Mouse (Mus musculus): ENCODE results near the gene Ascl2. TPM values are rescaled to one million over a fixed set of nuclear protein-coding genes. Genes with fewer than 3 reads are reported as not detected.

Gene Ascl2
- polyA plus RNA-seq, 1 experiment from 2014 or later, result 1.3 TPM

DNA sequence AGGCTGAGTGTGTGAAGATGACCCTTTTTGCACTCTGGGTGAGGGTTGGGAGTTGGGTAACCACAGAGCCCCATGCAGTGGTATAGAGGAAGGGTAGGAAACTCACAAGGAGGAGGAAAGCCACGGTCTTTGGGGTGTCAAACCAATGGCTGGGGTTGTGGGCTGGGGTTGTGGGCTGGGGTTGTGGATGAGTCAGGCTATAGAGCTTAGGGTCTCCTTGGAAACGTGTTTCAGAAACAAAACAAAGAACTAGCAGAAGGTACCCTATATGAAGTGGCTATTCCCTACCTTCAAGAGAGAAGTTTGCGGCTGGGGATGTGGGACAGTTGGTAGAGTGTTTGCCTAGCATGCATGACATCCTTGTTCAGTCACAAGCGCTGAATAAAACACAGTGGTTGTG is 40.9 kb upstream of the Ascl2 start:
- WGBS, result 87% methylated on average over 4 of the region's 4 CpGs
- Histone ChIP-seq H3K4me1 (ENCODE audit: insufficient read depth, low read length) (peaks cover 46% of the 10 kb centered on the region), H3K27ac (ENCODE audit: low read length) (peak overlapping the region; percentile 96)

DNA sequence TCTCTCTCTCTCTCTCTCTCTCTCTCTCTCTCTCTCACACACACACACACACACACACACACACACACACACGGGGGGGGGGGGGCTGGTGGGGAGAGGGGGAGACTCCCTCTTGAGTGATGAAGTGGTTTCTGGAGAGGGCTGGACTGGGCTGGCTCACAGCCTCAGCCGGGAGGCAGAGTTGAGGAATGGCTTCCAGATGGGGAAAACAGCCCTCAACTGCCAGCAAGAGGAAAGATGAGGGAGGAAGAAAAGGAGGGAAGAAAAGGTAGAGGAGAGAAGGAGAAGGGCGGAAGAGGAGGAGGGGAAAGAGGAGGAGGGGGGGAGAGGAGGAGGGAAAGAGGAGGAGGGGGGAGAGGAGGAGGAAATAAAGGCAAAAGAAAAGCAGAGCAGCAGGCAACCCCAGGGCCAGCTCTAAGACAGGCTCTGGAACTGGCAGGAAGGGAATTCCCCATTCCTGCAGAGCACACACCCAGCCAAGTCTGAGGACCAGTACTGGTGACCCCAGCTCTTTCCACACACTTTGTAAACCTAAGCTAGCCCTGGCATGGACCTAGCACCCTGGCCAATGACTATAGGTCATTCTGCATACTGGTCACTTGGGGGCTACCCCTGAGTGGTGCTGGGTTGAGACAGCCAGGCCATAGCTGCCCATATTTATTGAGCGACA is 40.1 kb upstream of the Ascl2 start:
- peak overlapping the region; percentile 96 for H3K27ac ChIP-seq (ENCODE audit: low read length)
- peak; percentile 69 for ATAC-seq (ENCODE audit: low FRiP score, low TSS enrichment)
- no peak overlapping the region for H3K4me3 ChIP-seq (ENCODE audit: low read length)
- H3K9me3 ChIP-seq (ENCODE audit: low read length), result no peaks in the 10 kb centered on the region
- 41% methylated on average over 3 of the region's 4 CpGs for WGBS
- peak overlapping the region; percentile 22; the same call in 1 of the 2 replicates for H3K9ac ChIP-seq (replicated peaks; ENCODE audit: low read length)
- no peaks in the 10 kb centered on the region for H3K27me3 ChIP-seq (ENCODE audit: insufficient read depth, low read length)
- H3K4me2 ChIP-seq (replicated peaks; ENCODE audit: low read depth, low read length), result peak overlapping the region; percentile 24
- H3K36me3 ChIP-seq (ENCODE audit: insufficient read depth, low read length), result no peaks in the 10 kb centered on the region
- peaks cover 44% of the 10 kb centered on the region for H3K4me1 ChIP-seq (ENCODE audit: insufficient read depth, low read length)

More for the DNA sequence above, 40.9 kb upstream of the Ascl2 start:
- no peak for ATAC-seq (ENCODE audit: low FRiP score, low TSS enrichment)
- Histone ChIP-seq H3K9ac (replicated peaks; ENCODE audit: low read length) (0 out of 2 replicates have a peak overlapping the region, but pooled peaks have one; percentile 22), H3K9me3 (ENCODE audit: low read length) (no peaks in the 10 kb centered on the region), H3K36me3 (ENCODE audit: insufficient read depth, low read length) (no peaks in the 10 kb centered on the region), H3K27me3 (ENCODE audit: insufficient read depth, low read length) (no peaks in the 10 kb centered on the region), H3K4me3 (ENCODE audit: low read length) (no peak overlapping the region), H3K4me2 (replicated peaks; ENCODE audit: low read depth, low read length) (no peak overlapping the region)

DNA sequence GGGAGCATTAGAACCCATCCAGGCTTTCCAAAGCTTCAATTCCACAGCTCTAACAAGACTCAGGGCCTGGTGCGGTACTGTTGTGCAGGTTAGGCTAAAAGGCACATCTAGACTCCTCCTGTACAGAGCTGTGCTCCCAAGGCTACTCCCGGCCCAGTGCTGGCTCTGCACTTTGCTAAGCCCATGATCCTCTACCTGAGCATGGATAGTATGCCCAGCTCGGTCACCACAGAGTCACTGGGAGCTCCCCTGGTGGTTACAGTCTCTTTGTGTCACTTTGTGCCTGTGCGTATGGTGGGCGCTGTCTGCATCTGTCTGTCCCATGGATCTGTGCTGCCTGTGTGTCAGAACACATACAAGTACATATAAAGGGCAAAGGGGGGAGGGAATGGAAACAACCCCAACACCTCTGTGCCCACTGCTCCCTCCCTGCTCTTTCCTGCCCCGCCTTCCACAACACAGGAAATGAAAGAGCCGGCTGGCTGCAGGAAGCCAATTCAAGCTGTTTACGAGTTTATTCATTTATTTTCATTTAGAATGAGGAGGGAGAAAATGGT is 39.4 kb upstream of the Ascl2 start:
- peak overlapping the region; percentile 96 for H3K27ac ChIP-seq (ENCODE audit: low read length)
- peak; percentile 50 for ATAC-seq (ENCODE audit: low FRiP score, low TSS enrichment)
- no peak overlapping the region for H3K4me3 ChIP-seq (ENCODE audit: low read length)
- no peaks in the 10 kb centered on the region for H3K27me3 ChIP-seq (ENCODE audit: insufficient read depth, low read length)
- no peaks in the 10 kb centered on the region for H3K9me3 ChIP-seq (ENCODE audit: low read length)
- 41% methylated on average over 8 of the region's 8 CpGs for WGBS
- peak overlapping the region; percentile 59 for H3K9ac ChIP-seq (replicated peaks; ENCODE audit: low read length)
- H3K4me1 ChIP-seq (ENCODE audit: insufficient read depth, low read length), result peaks cover 43% of the 10 kb centered on the region
- H3K36me3 ChIP-seq (ENCODE audit: insufficient read depth, low read length), result no peaks in the 10 kb centered on the region
- peak overlapping the region; percentile 24 for H3K4me2 ChIP-seq (replicated peaks; ENCODE audit: low read depth, low read length)

DNA sequence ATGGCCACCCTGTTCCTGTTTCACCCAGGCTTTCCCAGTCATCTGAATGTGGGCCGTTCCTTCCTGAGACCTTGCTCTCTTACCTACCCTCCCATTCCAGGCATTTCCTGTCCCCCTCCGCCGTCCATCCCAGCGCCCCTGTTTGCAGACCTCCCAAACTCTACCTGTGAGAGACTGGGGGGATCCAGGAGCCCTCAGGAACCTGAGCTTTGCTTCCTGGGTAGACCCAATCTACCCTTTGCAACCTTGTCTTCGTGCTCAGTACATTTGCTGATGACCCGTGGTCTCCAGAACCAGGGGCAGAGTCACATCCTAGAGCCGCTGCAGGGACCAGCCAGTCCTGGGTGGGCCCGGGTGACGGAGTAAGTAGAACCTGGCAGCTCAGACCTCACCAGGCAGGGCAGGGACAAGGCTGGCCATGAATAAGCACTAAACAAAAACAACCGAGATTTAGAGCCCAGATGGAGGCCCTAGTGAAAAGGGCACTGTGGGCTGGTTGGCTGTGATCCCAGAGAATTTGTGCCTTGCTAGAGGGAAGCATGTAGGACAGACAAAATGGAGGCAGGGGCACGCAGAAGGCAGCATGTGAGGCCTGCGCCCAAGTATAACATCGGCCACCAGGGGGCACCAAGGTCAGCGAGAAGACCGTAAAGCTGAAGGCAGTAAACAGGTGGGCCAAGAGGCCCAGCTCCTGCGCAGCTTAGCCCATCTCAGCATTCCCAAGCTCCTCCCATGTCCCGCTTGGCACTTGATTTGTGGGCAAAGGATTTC is 38.7 kb upstream of the Ascl2 start:
- 38% methylated on average over 17 of the region's 17 CpGs for WGBS
- ATAC-seq (ENCODE audit: low FRiP score, low TSS enrichment), result peak; percentile 81
- peak overlapping the region; percentile 24; the same call in 1 of the 2 replicates for H3K4me2 ChIP-seq (replicated peaks; ENCODE audit: low read depth, low read length)
- no peak overlapping the region for H3K4me3 ChIP-seq (ENCODE audit: low read length)
- peaks cover 43% of the 10 kb centered on the region for H3K4me1 ChIP-seq (ENCODE audit: insufficient read depth, low read length)
- no peaks in the 10 kb centered on the region for H3K27me3 ChIP-seq (ENCODE audit: insufficient read depth, low read length)
- no peaks in the 10 kb centered on the region for H3K36me3 ChIP-seq (ENCODE audit: insufficient read depth, low read length)
- H3K9ac ChIP-seq (replicated peaks; ENCODE audit: low read length), result peak overlapping the region; percentile 59
- peak overlapping the region; percentile 96 for H3K27ac ChIP-seq (ENCODE audit: low read length)
- no peaks in the 10 kb centered on the region for H3K9me3 ChIP-seq (ENCODE audit: low read length)

DNA sequence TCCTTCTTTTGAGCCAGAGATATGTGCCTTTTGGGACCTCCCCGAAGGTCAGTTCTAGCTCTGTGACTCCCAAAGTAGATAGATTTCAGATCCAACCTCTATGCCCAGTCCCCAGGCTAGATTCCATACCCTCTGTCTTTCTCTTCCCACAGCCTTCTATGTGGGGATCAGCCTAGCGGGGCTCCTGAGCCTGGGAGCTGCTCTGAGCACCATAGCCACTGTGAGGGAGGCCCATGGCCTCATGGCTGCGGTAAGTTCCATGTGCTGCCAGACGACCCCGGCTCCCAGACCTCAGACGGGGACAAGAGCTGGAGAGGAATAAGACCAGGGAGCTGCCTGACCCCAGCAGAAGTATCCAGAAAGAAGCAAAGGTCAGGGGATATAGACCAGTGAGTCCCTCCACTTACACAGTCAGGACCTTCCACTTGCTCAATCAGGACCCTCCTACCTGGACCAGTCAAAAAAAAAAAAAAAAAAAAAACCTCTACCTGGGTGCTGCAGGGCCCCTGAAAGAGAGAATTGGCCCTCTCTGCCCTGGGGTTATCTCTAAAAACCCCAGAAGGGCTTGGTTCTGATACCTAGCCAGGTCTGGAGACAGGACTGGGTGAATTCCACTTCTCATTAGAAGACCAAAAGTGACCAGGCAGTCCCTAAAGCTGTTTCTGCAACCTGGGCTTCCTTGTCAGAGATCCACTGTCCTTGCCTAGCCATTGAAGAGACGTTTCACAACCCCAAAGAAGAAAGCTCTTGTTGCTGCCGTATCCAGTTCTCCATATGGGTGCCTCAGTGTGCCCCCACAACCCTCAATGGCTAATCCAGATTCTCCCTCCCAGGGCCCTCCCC is 37.9 kb upstream of the Ascl2 start:
- WGBS, result 84% methylated on average over 8 of the region's 8 CpGs
- Histone ChIP-seq H3K9ac (replicated peaks; ENCODE audit: low read length) (peak overlapping the region; percentile 59; the same call in 1 of the 2 replicates), H3K4me3 (ENCODE audit: low read length) (no peak overlapping the region), H3K4me1 (ENCODE audit: insufficient read depth, low read length) (peaks cover 37% of the 10 kb centered on the region), H3K27ac (ENCODE audit: low read length) (peak overlapping the region; percentile 96; the same call in 1 of the 2 replicates), H3K27me3 (ENCODE audit: insufficient read depth, low read length) (no peaks in the 10 kb centered on the region), H3K9me3 (ENCODE audit: low read length) (no peaks in the 10 kb centered on the region), H3K4me2 (replicated peaks; ENCODE audit: low read depth, low read length) (no peak overlapping the region), H3K36me3 (ENCODE audit: insufficient read depth, low read length) (no peaks in the 10 kb centered on the region)
- no peak for ATAC-seq (ENCODE audit: low FRiP score, low TSS enrichment)

DNA sequence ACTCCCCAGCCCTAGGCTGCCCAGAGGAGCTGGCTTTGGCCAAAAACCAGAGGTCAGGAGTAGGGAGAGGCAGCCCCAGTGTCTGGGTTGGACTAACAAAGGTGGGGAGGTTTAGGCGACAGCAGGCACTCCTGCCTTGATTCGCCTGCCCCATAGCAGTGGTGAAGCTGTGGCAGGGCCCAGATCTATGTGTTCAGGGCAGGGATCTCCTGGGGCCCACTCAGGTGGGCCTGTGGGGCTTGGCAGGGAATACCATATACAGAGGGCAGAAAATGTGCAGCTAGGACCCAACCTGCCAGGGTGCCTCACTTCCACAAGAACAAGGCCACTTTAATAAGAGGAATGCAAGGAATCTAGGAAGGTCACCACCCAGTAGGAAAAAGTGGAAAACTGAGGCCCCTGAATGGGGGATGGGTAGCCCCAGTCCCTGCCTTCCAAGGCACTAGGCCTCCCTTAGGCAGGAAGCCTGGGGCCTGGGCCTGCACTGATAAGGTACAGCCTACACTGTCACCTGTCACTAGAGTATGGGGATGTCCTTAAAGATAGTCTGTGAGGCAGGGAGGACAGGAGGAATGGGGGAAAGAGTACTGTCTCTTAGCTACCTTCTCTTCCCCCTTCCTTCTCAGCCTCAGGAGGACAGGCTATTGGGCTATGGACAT is 37.2 kb upstream of the Ascl2 start:
- no peaks in the 10 kb centered on the region for H3K36me3 ChIP-seq (ENCODE audit: insufficient read depth, low read length)
- H3K4me2 ChIP-seq (replicated peaks; ENCODE audit: low read depth, low read length), result no peak overlapping the region
- H3K9ac ChIP-seq (replicated peaks; ENCODE audit: low read length), result 0 out of 2 replicates have a peak overlapping the region, but pooled peaks have one; percentile 2
- H3K4me3 ChIP-seq (ENCODE audit: low read length), result no peak overlapping the region
- H3K9me3 ChIP-seq (ENCODE audit: low read length), result no peaks in the 10 kb centered on the region
- no peaks in the 10 kb centered on the region for H3K27me3 ChIP-seq (ENCODE audit: insufficient read depth, low read length)
- no peak for ATAC-seq (ENCODE audit: low FRiP score, low TSS enrichment)
- H3K27ac ChIP-seq (ENCODE audit: low read length), result no peak overlapping the region
- H3K4me1 ChIP-seq (ENCODE audit: insufficient read depth, low read length), result peaks cover 34% of the 10 kb centered on the region
- 78% methylated on average over 2 of the region's 2 CpGs for WGBS

DNA sequence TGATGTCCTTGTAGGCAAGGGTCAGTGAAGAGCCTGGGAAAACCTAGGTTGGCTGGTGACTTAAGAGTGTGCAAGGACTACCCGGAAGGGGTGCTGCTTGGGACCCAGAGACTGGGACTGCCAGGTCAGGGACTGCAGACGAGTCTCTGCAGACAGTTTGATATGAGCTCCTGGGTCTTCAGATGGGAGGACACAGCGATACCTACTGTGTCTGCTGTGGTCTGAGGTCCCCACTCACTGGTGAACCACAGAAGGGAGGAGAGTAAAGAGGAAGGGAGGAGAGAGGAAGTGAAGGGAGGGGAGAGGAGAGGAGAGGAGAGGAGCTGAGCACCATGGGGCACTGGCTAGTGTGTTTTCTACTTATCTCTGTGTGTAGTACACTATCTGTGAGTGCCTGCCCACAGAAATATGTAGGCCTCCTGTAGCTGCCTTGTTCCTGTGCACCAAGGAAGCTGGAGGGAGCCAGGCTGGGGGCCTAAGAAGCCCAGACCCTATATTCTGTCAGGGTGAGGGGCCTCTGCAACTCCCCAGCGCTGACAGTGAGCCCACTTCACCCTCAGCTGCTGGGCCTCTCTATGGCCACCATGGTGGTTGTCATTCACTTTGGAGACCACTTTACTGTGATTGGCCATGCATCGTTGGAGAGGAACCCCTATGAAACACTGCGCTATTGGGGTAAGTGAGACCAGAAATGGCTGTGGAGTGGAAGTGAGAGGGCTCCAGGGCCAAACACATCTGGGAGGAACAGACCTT is 36.5 kb upstream of the Ascl2 start:
- H3K4me3 ChIP-seq (ENCODE audit: low read length), result no peak overlapping the region
- 79% methylated on average over 6 of the region's 6 CpGs for WGBS
- no peaks in the 10 kb centered on the region for H3K9me3 ChIP-seq (ENCODE audit: low read length)
- no peaks in the 10 kb centered on the region for H3K27me3 ChIP-seq (ENCODE audit: insufficient read depth, low read length)
- H3K4me2 ChIP-seq (replicated peaks; ENCODE audit: low read depth, low read length), result no peak overlapping the region
- peaks cover 34% of the 10 kb centered on the region for H3K4me1 ChIP-seq (ENCODE audit: insufficient read depth, low read length)
- no peak overlapping the region for H3K27ac ChIP-seq (ENCODE audit: low read length)
- ATAC-seq (ENCODE audit: low FRiP score, low TSS enrichment), result no peak
- no peak overlapping the region for H3K9ac ChIP-seq (replicated peaks; ENCODE audit: low read length)
- no peaks in the 10 kb centered on the region for H3K36me3 ChIP-seq (ENCODE audit: insufficient read depth, low read length)

DNA sequence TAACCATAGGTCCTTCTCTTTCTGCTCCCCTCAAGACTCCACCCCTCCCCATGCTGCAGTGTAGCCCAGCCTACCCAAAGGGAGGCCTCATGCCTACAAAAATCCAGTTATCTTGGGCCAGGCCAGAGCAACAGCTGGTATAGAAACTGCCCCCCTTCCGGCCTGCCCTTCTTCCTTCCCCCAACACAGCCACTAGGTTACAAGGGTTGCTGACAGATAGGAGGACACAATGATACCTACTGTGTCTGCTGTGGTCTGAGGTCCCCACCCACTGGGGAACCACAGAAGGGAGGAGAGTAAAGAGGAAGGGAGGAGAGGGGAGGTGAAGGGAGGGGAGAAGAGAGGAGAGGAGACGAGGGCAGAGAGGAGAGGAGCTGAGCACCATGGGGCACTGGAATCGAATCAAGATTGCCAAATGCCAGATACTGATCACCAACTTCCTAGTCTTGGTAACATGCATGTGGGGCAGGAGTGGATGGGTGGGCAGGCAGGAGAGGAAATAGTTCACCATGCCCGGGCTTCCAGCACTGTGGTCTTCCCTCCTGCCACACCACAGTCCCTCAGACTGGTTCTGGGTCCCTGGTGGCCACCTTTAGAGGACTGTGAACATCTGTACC is 35.8 kb upstream of the Ascl2 start, which contains the start of gene Tspan32:
Gene Tspan32, plus strand, starts transcription at position 320 of the 617 bp plus-strand sequence.
- no peak within 1 kb of the TSS for H3K9ac ChIP-seq (replicated peaks; ENCODE audit: low read length)
- WGBS, result 77% methylated on average over 4 of the region's 4 CpGs
- peaks cover 32% of the 10 kb centered on the region for H3K4me1 ChIP-seq (ENCODE audit: insufficient read depth, low read length)
- no peaks in the 10 kb centered on the region for H3K36me3 ChIP-seq (ENCODE audit: insufficient read depth, low read length)
- ATAC-seq (ENCODE audit: low FRiP score, low TSS enrichment), result no peak
- H3K9me3 ChIP-seq (ENCODE audit: low read length), result no peaks in the 10 kb centered on the region
- H3K27me3 ChIP-seq (ENCODE audit: insufficient read depth, low read length), result no peaks in the 10 kb centered on the region
- no peak within 1 kb of the TSS for H3K4me3 ChIP-seq (ENCODE audit: low read length)
- H3K4me2 ChIP-seq (replicated peaks; ENCODE audit: low read depth, low read length), result no peak within 1 kb of the TSS
- no peak within 1 kb of the TSS for H3K27ac ChIP-seq (ENCODE audit: low read length)
